Mouse (Mus musculus) intestine, embryonic 15.5 days (tissue): Measurements from ENCODE around the gene Dusp3. TPM values are rescaled to one million over a fixed set of nuclear protein-coding genes. Genes with fewer than 3 reads are reported as not detected.
A peak's percentile ranks its signal among the peaks of the same experiment; 100 is the strongest.

Source experiments
- ATAC-seq: fragments of 200-750 bp; cut with Nextera tagmentation; 2 replicates; pipeline ENCODE4 v1.8.0; 2017; ENCODE audit warnings: moderate TSS enrichment, moderate library complexity
- H3K27ac ChIP-seq: fragments of 300-500 bp; sonication (generic); 2 replicates; pipeline ENCODE4 v1.5.1; 2015; ENCODE audit warnings: mild to moderate bottlenecking, inconsistent platforms
- H3K27me3 ChIP-seq: fragments of 300-500 bp; sonication (generic); replicated peaks from 2 replicates; pipeline ENCODE4 v1.6.1; 2015; ENCODE audit warnings: inconsistent platforms
- H3K36me3 ChIP-seq: fragments of 300-500 bp; sonication (generic); 2 replicates; pipeline ENCODE4 v1.6.1; 2015; ENCODE audit warnings: inconsistent platforms
- H3K4me1 ChIP-seq: fragments of 300-500 bp; sonication (generic); replicated peaks from 2 replicates; pipeline ENCODE4 v1.6.1; 2015; ENCODE audit warnings: inconsistent platforms
- H3K4me2 ChIP-seq: fragments of 300-500 bp; sonication (generic); replicated peaks from 2 replicates; pipeline ENCODE4 v1.6.1; 2015; ENCODE audit warnings: mild to moderate bottlenecking, inconsistent platforms
- H3K4me3 ChIP-seq: fragments of 300-500 bp; sonication (generic); replicated peaks from 2 replicates; pipeline ENCODE4 v1.5.1; 2015; ENCODE audit warnings: inconsistent platforms
- H3K9ac ChIP-seq: fragments of 300-500 bp; sonication (generic); 2 replicates; pipeline ENCODE4 v1.6.1; 2015; ENCODE audit warnings: inconsistent platforms
- H3K9me3 ChIP-seq: fragments of 300-500 bp; sonication (generic); 2 replicates; pipeline ENCODE4 v1.6.1; 2016; ENCODE audit warnings: inconsistent platforms
- WGBS: fragments of 180-500 bp; shearing (Covaris S2); methylation state at CpG from one replicate; pipeline ENCODE4 v1.1.7; 2015; 5-methylcytosine and 5-hydroxymethylcytosine counted together
- polyA plus RNA-seq: library from polyadenylated mRNA; unstranded; fragments of >200 nt; fragmentation: Nextera tagmentation; extraction: Ambion mirVana; gene quantifications from 2 replicates; pipeline ENCODE4 v1.2.1, GENCODE M21; 2015

Gene Dusp3
- polyA plus RNA-seq, 1 experiment from 2014 or later = 26.5 TPM

GRCm38 (mm10) chr11:101952541-101953341 lies 34.1 kb downstream of the Dusp3 start:
- Histone ChIP-seq H3K27me3 (peaks cover 8% of the 10 kb centered on the region; the same call in 1 of the 2 replicates), H3K4me3 (no peak overlapping the region), H3K27ac (no peak overlapping the region), H3K36me3 (no peaks in the 10 kb centered on the region), H3K4me2 (peak overlapping the region; percentile 35), H3K9me3 (no peaks in the 10 kb centered on the region), H3K4me1 (peaks cover 9% of the 10 kb centered on the region), H3K9ac (no peak overlapping the region)
- no peak for ATAC-seq
- WGBS = 23% methylated on average over 24 of the region's 24 CpGs

- Histone ChIP-seq H3K27me3 (peaks cover 8% of the 10 kb centered on the region; the same call in 1 of the 2 replicates), H3K4me1 (peaks cover 9% of the 10 kb centered on the region), H3K27ac (no peak overlapping the region), H3K4me2 (no peak overlapping the region), H3K9ac (no peak overlapping the region), H3K9me3 (no peaks in the 10 kb centered on the region), H3K36me3 (no peaks in the 10 kb centered on the region), H3K4me3 (no peak overlapping the region)
- WGBS = 75% methylated on average over 5 of the region's 5 CpGs
- ATAC-seq = no peak
These were observed 36.8 kb downstream of the Dusp3 start for GRCm38 (mm10) chr11:101950021-101950420.

GRCm38 (mm10) chr11:101946525-101946924 lies 40.3 kb downstream of the Dusp3 start:
- Histone ChIP-seq H3K9ac (no peak overlapping the region), H3K27ac (no peak overlapping the region), H3K9me3 (no peaks in the 10 kb centered on the region), H3K4me2 (no peak overlapping the region), H3K36me3 (no peaks in the 10 kb centered on the region), H3K27me3 (peaks cover 8% of the 10 kb centered on the region; the same call in 1 of the 2 replicates), H3K4me1 (no peaks in the 10 kb centered on the region), H3K4me3 (no peak overlapping the region)
- ATAC-seq = no peak
- 22% methylated on average over 5 of the region's 5 CpGs for WGBS

GRCm38 (mm10) chr11:101943055-101943454 lies 43.8 kb downstream of the Dusp3 start:
- H3K9me3 ChIP-seq = no peaks in the 10 kb centered on the region
- no peak overlapping the region for H3K27ac ChIP-seq
- H3K27me3 ChIP-seq = 0 out of 2 replicates have a peak, but pooled peaks cover 4% of the 10 kb centered on the region
- ATAC-seq = no peak
- no peak overlapping the region for H3K9ac ChIP-seq
- H3K4me1 ChIP-seq = no peaks in the 10 kb centered on the region
- H3K4me3 ChIP-seq = no peak overlapping the region
- H3K4me2 ChIP-seq = no peak overlapping the region
- 35% methylated on average over 3 of the region's 3 CpGs for WGBS
- H3K36me3 ChIP-seq = no peaks in the 10 kb centered on the region

- peaks cover 5% of the 10 kb centered on the region; the same call in 1 of the 2 replicates for H3K4me1 ChIP-seq
- H3K36me3 ChIP-seq = no peaks in the 10 kb centered on the region
- no peak overlapping the region for H3K27ac ChIP-seq
- H3K27me3 ChIP-seq = 0 out of 2 replicates have a peak, but pooled peaks cover 4% of the 10 kb centered on the region
- peak overlapping the region; percentile 91 for H3K4me2 ChIP-seq
- H3K4me3 ChIP-seq = peak overlapping the region; percentile 41
- peak overlapping the region; percentile 48 for H3K9ac ChIP-seq
- ATAC-seq = peak; percentile 58; the same call in 1 of the 2 replicates
- 1% methylated on average over 32 of the region's 32 CpGs for WGBS
- no peaks in the 10 kb centered on the region for H3K9me3 ChIP-seq
These were observed 49.7 kb downstream of the Dusp3 start for GRCm38 (mm10) chr11:101937108-101937507.

- Histone ChIP-seq H3K27me3 (0 out of 2 replicates have a peak, but pooled peaks cover 4% of the 10 kb centered on the region), H3K4me1 (peaks cover 5% of the 10 kb centered on the region; the same call in 1 of the 2 replicates), H3K9me3 (no peaks in the 10 kb centered on the region), H3K36me3 (no peaks in the 10 kb centered on the region), H3K9ac (no peak overlapping the region), H3K4me2 (no peak overlapping the region), H3K27ac (no peak overlapping the region), H3K4me3 (no peak overlapping the region)
- 0 out of 2 replicates have a peak, but pooled peaks have one; percentile 25 for ATAC-seq
- WGBS = 48% methylated on average over 7 of the region's 7 CpGs
These were observed 50.4 kb downstream of the Dusp3 start for GRCm38 (mm10) chr11:101936421-101936820.

GRCm38 (mm10) chr11:101935743-101936142 lies 51.1 kb downstream of the Dusp3 start:
- Histone ChIP-seq H3K4me3 (no peak overlapping the region), H3K36me3 (no peaks in the 10 kb centered on the region), H3K9me3 (no peaks in the 10 kb centered on the region), H3K4me2 (no peak overlapping the region), H3K4me1 (peaks cover 5% of the 10 kb centered on the region; the same call in 1 of the 2 replicates), H3K9ac (no peak overlapping the region), H3K27ac (no peak overlapping the region), H3K27me3 (0 out of 2 replicates have a peak, but pooled peaks cover 4% of the 10 kb centered on the region)
- WGBS = 65% methylated on average over 3 of the region's 3 CpGs
- no peak for ATAC-seq

GRCm38 (mm10) chr11:101931978-101932377 lies 54.8 kb downstream of the Dusp3 start:
- WGBS = 61% methylated on average over 4 of the region's 4 CpGs
- ATAC-seq = no peak
- H3K36me3 ChIP-seq = no peaks in the 10 kb centered on the region
- H3K4me3 ChIP-seq = no peak overlapping the region
- no peaks in the 10 kb centered on the region for H3K9me3 ChIP-seq
- H3K4me2 ChIP-seq = no peak overlapping the region
- peaks cover 6% of the 10 kb centered on the region; the same call in 1 of the 2 replicates for H3K4me1 ChIP-seq
- H3K27ac ChIP-seq = no peak overlapping the region
- H3K27me3 ChIP-seq = no peaks in the 10 kb centered on the region
- no peak overlapping the region for H3K9ac ChIP-seq

- 33% methylated on average over 25 of the region's 25 CpGs for WGBS
- Histone ChIP-seq H3K9me3 (no peaks in the 10 kb centered on the region), H3K9ac (no peak overlapping the region), H3K36me3 (no peaks in the 10 kb centered on the region), H3K4me1 (0 out of 2 replicates have a peak, but pooled peaks cover 5% of the 10 kb centered on the region), H3K27me3 (no peaks in the 10 kb centered on the region), H3K4me3 (no peak overlapping the region), H3K4me2 (no peak overlapping the region), H3K27ac (no peak overlapping the region)
- ATAC-seq = no peak
These were observed 58.6 kb downstream of the Dusp3 start for GRCm38 (mm10) chr11:101928030-101928762.

GRCm38 (mm10) chr11:101926951-101927589 lies 59.7 kb downstream of the Dusp3 start:
- H3K27ac ChIP-seq = no peak overlapping the region
- H3K9ac ChIP-seq = no peak overlapping the region
- no peaks in the 10 kb centered on the region for H3K9me3 ChIP-seq
- 87% methylated on average over 10 of the region's 10 CpGs for WGBS
- H3K4me2 ChIP-seq = no peak overlapping the region
- 0 out of 2 replicates have a peak, but pooled peaks cover 5% of the 10 kb centered on the region for H3K4me1 ChIP-seq
- no peaks in the 10 kb centered on the region for H3K27me3 ChIP-seq
- no peak overlapping the region for H3K4me3 ChIP-seq
- no peaks in the 10 kb centered on the region for H3K36me3 ChIP-seq
- no peak for ATAC-seq

- Histone ChIP-seq H3K4me1 (0 out of 2 replicates have a peak, but pooled peaks cover 7% of the 10 kb centered on the region), H3K4me2 (no peak overlapping the region), H3K9me3 (no peaks in the 10 kb centered on the region), H3K27me3 (0 out of 2 replicates have a peak, but pooled peaks cover 2% of the 10 kb centered on the region), H3K4me3 (no peak overlapping the region), H3K36me3 (no peaks in the 10 kb centered on the region), H3K27ac (no peak overlapping the region), H3K9ac (no peak overlapping the region)
- ATAC-seq = no peak
- WGBS = 76% methylated on average over 6 of the region's 6 CpGs
These were observed 61.2 kb downstream of the Dusp3 start for GRCm38 (mm10) chr11:101925636-101926035.
